Mouse (Mus musculus): ENCODE data around the gene Nprl3. TPM values are rescaled to one million over a fixed set of nuclear protein-coding genes. Genes with fewer than 3 reads are reported as not detected.

Nprl3 gene
- polyA plus RNA-seq, 1 experiment from 2014 or later: 47.8 TPM

GRCm38 (mm10) chr11:32281416-32282144, 14.1 kb upstream of the Nprl3 start:
- Histone ChIP-seq H3K9me3 (no peaks in the 10 kb centered on the region), H3K4me2 (no peak overlapping the region), H3K36me3 (no peaks in the 10 kb centered on the region), H3K4me3 (replicated peaks) (no peak overlapping the region), H3K27ac (no peak overlapping the region), H3K9ac (replicated peaks) (no peak overlapping the region), H3K27me3 (peaks cover 31% of the 10 kb centered on the region), H3K4me1 (replicated peaks) (no peaks in the 10 kb centered on the region)
- no peak for ATAC-seq (ENCODE audit: insufficient number of reproducible peaks, insufficient read depth, low FRiP score, low TSS enrichment, low read depth)
- WGBS: 73% methylated on average over 1 of the region's 1 CpGs

DNA sequence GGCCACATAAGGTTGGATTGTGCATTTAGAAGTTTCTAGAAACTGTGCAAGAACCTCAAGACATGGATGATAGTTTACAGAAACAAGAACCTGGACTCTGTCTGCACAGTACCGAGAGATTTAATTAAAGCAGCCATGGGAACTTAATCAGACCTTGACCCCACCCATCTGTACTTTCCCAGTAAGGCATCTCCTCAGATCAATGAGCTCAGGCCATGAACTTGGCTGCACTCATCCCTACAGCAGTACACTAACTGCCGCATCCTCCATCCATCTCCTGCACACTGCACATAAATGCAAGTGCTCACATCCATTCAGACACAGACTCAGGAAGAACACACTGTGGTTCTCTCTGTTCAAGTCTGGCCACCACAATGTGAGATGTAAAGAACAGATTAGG, 13.1 kb upstream of the Nprl3 start:
- H3K9ac ChIP-seq (replicated peaks): no peak overlapping the region
- no peak overlapping the region for H3K4me2 ChIP-seq
- no peaks in the 10 kb centered on the region for H3K9me3 ChIP-seq
- no peak overlapping the region for H3K27ac ChIP-seq
- 73% methylated on average over 2 of the region's 2 CpGs for WGBS
- no peak overlapping the region for H3K4me3 ChIP-seq (replicated peaks)
- no peaks in the 10 kb centered on the region for H3K36me3 ChIP-seq
- H3K27me3 ChIP-seq: peaks cover 37% of the 10 kb centered on the region
- no peak for ATAC-seq (ENCODE audit: insufficient number of reproducible peaks, insufficient read depth, low FRiP score, low TSS enrichment, low read depth)
- no peaks in the 10 kb centered on the region for H3K4me1 ChIP-seq (replicated peaks)

GRCm38 (mm10) chr11:32278458-32278957, 11.0 kb upstream of the Nprl3 start:
- Histone ChIP-seq H3K36me3 (no peaks in the 10 kb centered on the region), H3K9ac (replicated peaks) (no peak overlapping the region), H3K4me3 (replicated peaks) (no peak overlapping the region), H3K27ac (no peak overlapping the region), H3K9me3 (no peaks in the 10 kb centered on the region), H3K4me1 (replicated peaks) (no peaks in the 10 kb centered on the region), H3K4me2 (no peak overlapping the region), H3K27me3 (peaks cover 37% of the 10 kb centered on the region)
- no peak for ATAC-seq (ENCODE audit: insufficient number of reproducible peaks, insufficient read depth, low FRiP score, low TSS enrichment, low read depth)
- WGBS: 81% methylated on average over 12 of the region's 12 CpGs

- ATAC-seq (ENCODE audit: insufficient number of reproducible peaks, insufficient read depth, low FRiP score, low TSS enrichment, low read depth): no peak
- no peak overlapping the region for H3K4me2 ChIP-seq
- no peak overlapping the region for H3K4me3 ChIP-seq (replicated peaks)
- H3K27ac ChIP-seq: no peak overlapping the region
- no peaks in the 10 kb centered on the region for H3K4me1 ChIP-seq (replicated peaks)
- peaks cover 37% of the 10 kb centered on the region for H3K27me3 ChIP-seq
- no peaks in the 10 kb centered on the region for H3K9me3 ChIP-seq
- no peaks in the 10 kb centered on the region for H3K36me3 ChIP-seq
- WGBS: 69% methylated on average over 21 of the region's 21 CpGs
- no peak overlapping the region for H3K9ac ChIP-seq (replicated peaks)
Observed at GRCm38 (mm10) chr11:32277736-32278457, 10.4 kb upstream of the Nprl3 start.

DNA sequence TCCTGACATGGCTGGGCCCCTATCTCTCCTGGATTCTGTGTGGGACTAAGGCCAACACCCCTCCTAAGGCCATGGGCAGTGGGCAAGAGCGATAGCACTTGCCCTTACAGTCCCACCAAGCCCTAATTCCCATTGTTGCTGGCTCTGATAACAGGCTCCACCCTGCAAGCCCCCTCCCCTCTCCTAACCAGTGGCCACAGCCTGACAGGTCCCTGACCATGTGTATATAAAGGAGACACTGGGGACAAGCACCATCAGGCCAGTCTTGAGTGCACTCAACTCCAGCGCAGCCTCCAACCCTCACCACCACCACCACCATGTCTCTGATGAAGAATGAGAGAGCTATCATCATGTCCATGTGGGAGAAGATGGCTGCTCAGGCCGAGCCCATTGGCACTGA, 8.8 kb upstream of the Nprl3 start, which contains the start of gene Hba-x:
Gene Hba-x (plus strand): TSS at position 54 of the 400 bp plus-strand sequence.
- Histone ChIP-seq H3K4me3 (replicated peaks) (no peak within 1 kb of the TSS), H3K4me1 (replicated peaks) (no peaks in the 10 kb centered on the region), H3K27me3 (peaks cover 31% of the 10 kb centered on the region), H3K9me3 (no peaks in the 10 kb centered on the region), H3K4me2 (no peak within 1 kb of the TSS), H3K27ac (no peak within 1 kb of the TSS), H3K36me3 (no peaks in the 10 kb centered on the region), H3K9ac (replicated peaks) (no peak within 1 kb of the TSS)
- no peak for ATAC-seq (ENCODE audit: insufficient number of reproducible peaks, insufficient read depth, low FRiP score, low TSS enrichment, low read depth)
- 78% methylated on average over 3 of the region's 3 CpGs for WGBS

- Histone ChIP-seq H3K36me3 (no peaks in the 10 kb centered on the region), H3K4me3 (replicated peaks) (no peak overlapping the region), H3K27ac (no peak overlapping the region), H3K9me3 (no peaks in the 10 kb centered on the region), H3K4me2 (no peak overlapping the region), H3K4me1 (replicated peaks) (peaks cover 5% of the 10 kb centered on the region), H3K27me3 (peaks cover 2% of the 10 kb centered on the region), H3K9ac (replicated peaks) (no peak overlapping the region)
- WGBS: 38% methylated on average over 4 of the region's 4 CpGs
- ATAC-seq (ENCODE audit: insufficient number of reproducible peaks, insufficient read depth, low FRiP score, low TSS enrichment, low read depth): no peak
Observed at GRCm38 (mm10) chr11:32271178-32271577, 3.7 kb upstream of the Nprl3 start.

GRCm38 (mm10) chr11:32268952-32269351, 1.4 kb upstream of the Nprl3 start:
- no peaks in the 10 kb centered on the region for H3K9me3 ChIP-seq
- ATAC-seq (ENCODE audit: insufficient number of reproducible peaks, insufficient read depth, low FRiP score, low TSS enrichment, low read depth): no peak
- WGBS: 83% methylated on average over 5 of the region's 5 CpGs
- H3K9ac ChIP-seq (replicated peaks): no peak overlapping the region
- H3K4me3 ChIP-seq (replicated peaks): no peak overlapping the region
- H3K27me3 ChIP-seq: no peaks in the 10 kb centered on the region
- H3K4me2 ChIP-seq: no peak overlapping the region
- no peak overlapping the region for H3K27ac ChIP-seq
- peaks cover 5% of the 10 kb centered on the region for H3K4me1 ChIP-seq (replicated peaks)
- no peaks in the 10 kb centered on the region for H3K36me3 ChIP-seq

- peak overlapping the region; percentile 97 for H3K27ac ChIP-seq
- ATAC-seq (ENCODE audit: insufficient number of reproducible peaks, insufficient read depth, low FRiP score, low TSS enrichment, low read depth): peak; percentile 27; the same call in 1 of the 2 replicates
- H3K4me2 ChIP-seq: peak overlapping the region; percentile 60
- peak overlapping the region; percentile 90 for H3K9ac ChIP-seq (replicated peaks)
- H3K36me3 ChIP-seq: no peaks in the 10 kb centered on the region
- H3K27me3 ChIP-seq: no peaks in the 10 kb centered on the region
- H3K4me3 ChIP-seq (replicated peaks): peak overlapping the region; percentile 80
- H3K9me3 ChIP-seq: no peaks in the 10 kb centered on the region
- 19% methylated on average over 5 of the region's 5 CpGs for WGBS
- peaks cover 5% of the 10 kb centered on the region for H3K4me1 ChIP-seq (replicated peaks)
Observed at GRCm38 (mm10) chr11:32267964-32268363, 457 bp upstream of the Nprl3 start.

DNA sequence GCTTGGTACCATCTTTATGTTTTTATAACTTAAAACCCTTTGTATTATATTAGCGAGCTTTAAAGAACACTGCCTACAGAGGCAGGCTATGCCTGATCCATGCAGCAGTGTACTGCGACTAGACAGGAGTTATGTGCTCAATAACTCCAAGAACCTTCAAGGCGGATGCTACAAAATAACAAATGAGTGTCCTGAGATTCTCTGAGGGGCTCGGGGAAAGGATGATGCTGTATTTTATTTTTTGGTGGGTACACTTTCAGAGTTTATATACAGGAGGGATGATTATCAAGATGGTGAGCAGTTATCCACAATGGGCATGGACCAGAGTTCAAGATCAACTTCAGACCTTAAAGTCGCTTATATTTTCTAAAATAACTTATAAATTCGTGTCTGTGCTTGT, 731 bp downstream of the Nprl3 start:
- peaks cover 11% of the 10 kb centered on the region for H3K36me3 ChIP-seq
- no peak for ATAC-seq (ENCODE audit: insufficient number of reproducible peaks, insufficient read depth, low FRiP score, low TSS enrichment, low read depth)
- 38% methylated on average over 6 of the region's 6 CpGs for WGBS

DNA sequence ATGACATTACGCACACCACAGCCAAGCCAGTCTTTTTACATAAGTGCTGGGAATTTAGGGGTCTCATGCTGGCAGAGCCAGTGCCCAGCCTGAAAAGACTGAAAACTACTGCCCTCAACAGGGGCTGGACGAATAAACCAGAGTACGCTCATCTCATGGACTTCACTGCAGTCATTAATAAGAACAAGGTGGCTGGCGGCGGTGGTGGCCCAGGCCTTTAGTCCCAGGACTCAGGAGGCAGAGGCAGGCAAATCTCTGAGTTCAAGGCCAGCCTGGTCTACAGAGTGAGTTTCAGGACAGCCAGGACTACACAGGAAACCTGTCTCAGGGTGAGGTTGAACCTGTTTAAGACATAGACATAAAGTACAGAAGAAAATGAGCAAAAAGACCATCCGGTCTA, 1.3 kb downstream of the Nprl3 start:
- Histone ChIP-seq H3K4me1 (replicated peaks) (peaks cover 5% of the 10 kb centered on the region), H3K9ac (replicated peaks) (no peak overlapping the region), H3K27ac (0 out of 2 replicates have a peak overlapping the region, but pooled peaks have one; percentile 20), H3K4me2 (0 out of 2 replicates have a peak overlapping the region, but pooled peaks have one; percentile 4), H3K9me3 (no peaks in the 10 kb centered on the region), H3K36me3 (peaks cover 12% of the 10 kb centered on the region), H3K27me3 (no peaks in the 10 kb centered on the region), H3K4me3 (replicated peaks) (no peak overlapping the region)
- no peak for ATAC-seq (ENCODE audit: insufficient number of reproducible peaks, insufficient read depth, low FRiP score, low TSS enrichment, low read depth)
- 91% methylated on average over 6 of the region's 6 CpGs for WGBS

More for the DNA sequence above, 731 bp downstream of the Nprl3 start:
- Histone ChIP-seq H3K4me2 (peak overlapping the region; percentile 60), H3K27ac (peak overlapping the region; percentile 97), H3K4me3 (replicated peaks) (peak overlapping the region; percentile 80), H3K27me3 (no peaks in the 10 kb centered on the region), H3K9me3 (no peaks in the 10 kb centered on the region), H3K9ac (replicated peaks) (peak overlapping the region; percentile 90), H3K4me1 (replicated peaks) (peaks cover 5% of the 10 kb centered on the region)

- no peak for ATAC-seq (ENCODE audit: insufficient number of reproducible peaks, insufficient read depth, low FRiP score, low TSS enrichment, low read depth)
- Histone ChIP-seq H3K36me3 (peaks cover 21% of the 10 kb centered on the region), H3K9ac (replicated peaks) (no peak overlapping the region), H3K4me1 (replicated peaks) (peaks cover 5% of the 10 kb centered on the region), H3K4me3 (replicated peaks) (no peak overlapping the region), H3K27me3 (no peaks in the 10 kb centered on the region), H3K9me3 (no peaks in the 10 kb centered on the region), H3K4me2 (no peak overlapping the region), H3K27ac (no peak overlapping the region)
- WGBS: 94% methylated on average over 3 of the region's 3 CpGs
Observed at GRCm38 (mm10) chr11:32265117-32265738, 2.3 kb downstream of the Nprl3 start.

All from limb, embryonic 12.5 days (tissue).